Mouse (Mus musculus) MEL (cell line): ENCODE results near the gene Acoxl. TPM values are rescaled to one million over a fixed set of nuclear protein-coding genes. Genes with fewer than 3 reads are reported as not detected.
A peak's percentile ranks its signal among the peaks of the same experiment; 100 is the strongest.

Source experiments
- DNase-seq: peaks from one replicate; pipeline ENCODE4 v3.0.0; 2011; ENCODE audit warnings: low read depth, low spot score
- H3K27ac ChIP-seq: 2 replicates; pipeline ENCODE4 v1.5.1; 2012; ENCODE audit warnings: low read depth, mild to moderate bottlenecking, control low read depth, low read length, moderate library complexity; ENCODE audit not compliant: control insufficient read depth
- H3K27me3 ChIP-seq, 2 experiments: fragments of 150-350 bp in 1 of 2; sonication (generic) in 1 of 2; 2 replicates each; pipeline ENCODE4 v1.6.1; 2012; ENCODE audit warnings: low read length in 2 of 2, mild to moderate bottlenecking in 2 of 2, improper control_type of control experiment in 1 of 2, moderate library complexity in 1 of 2; ENCODE audit not compliant: insufficient read depth in 2 of 2, control insufficient read depth in 1 of 2
- H3K36me3 ChIP-seq, 2 experiments: 2 replicates each; pipeline ENCODE4 v1.6.1; 2012 to 2014; ENCODE audit warnings: low read length in 2 of 2, improper control_type of control experiment in 1 of 2, inconsistent platforms in 1 of 2, mild to moderate bottlenecking in 1 of 2; ENCODE audit not compliant: insufficient read depth in 2 of 2, control insufficient read depth in 1 of 2
- H3K4me1 ChIP-seq, 2 experiments: fragments of 150-350 bp in 1 of 2; sonication (generic) in 1 of 2; 2 replicates each; pipeline ENCODE4 v1.6.1; 2012; ENCODE audit warnings: low read length in 2 of 2, improper control_type of control experiment in 1 of 2, mild to moderate bottlenecking in 1 of 2; ENCODE audit not compliant: insufficient read depth in 2 of 2, control insufficient read depth in 1 of 2
- H3K4me3 ChIP-seq, 2 experiments: fragments of 150-350 bp in 1 of 2; sonication (generic) in 1 of 2; 2 replicates each; pipeline ENCODE4 v1.5.1; 2012; ENCODE audit warnings: low read depth in 2 of 2, low read length in 2 of 2, mild to moderate bottlenecking in 2 of 2, moderate library complexity in 2 of 2, control low read depth in 1 of 2, improper control_type of control experiment in 1 of 2; ENCODE audit not compliant: control insufficient read depth in 1 of 2, insufficient read depth in 1 of 2
- H3K79me2 ChIP-seq: 2 replicates; pipeline ENCODE4 v1.6.1; 2012; ENCODE audit warnings: mild to moderate bottlenecking, low read length, moderate library complexity; ENCODE audit not compliant: control insufficient read depth, poor library complexity, insufficient read depth
- H3K9ac ChIP-seq: 2 replicates; pipeline ENCODE4 v1.6.1; 2012; ENCODE audit warnings: low read depth, mild to moderate bottlenecking, control low read depth, low read length, moderate library complexity; ENCODE audit not compliant: control insufficient read depth, poor library complexity, severe bottlenecking
- H3K9me3 ChIP-seq: fragments of 150-350 bp; sonication (generic); replicated peaks from 2 replicates; pipeline ENCODE4 v1.6.1; 2012; ENCODE audit warnings: mild to moderate bottlenecking, low read length, improper control_type of control experiment, moderate library complexity; ENCODE audit not compliant: insufficient read depth
- BHLHE40 ChIP-seq: IDR thresholded peaks from 2 replicates; pipeline ENCODE4 v1.6.1; 2012; ENCODE audit warnings: low read depth, mild to moderate bottlenecking, inconsistent platforms, low read length, improper control_type of control experiment, borderline replicate concordance
- CTCF ChIP-seq, 3 experiments: IDR thresholded peaks in 2 of 3; conservative IDR thresholded peaks in 1 of 3; 2 replicates each; pipeline ENCODE4 v1.5.1; 2011 to 2012; ENCODE audit warnings: low read length in 3 of 3, low read depth in 2 of 3, mild to moderate bottlenecking in 2 of 3, improper control_type of control experiment in 1 of 3, inconsistent platforms in 1 of 3, mixed read lengths in 1 of 3, moderate library complexity in 1 of 3; ENCODE audit not compliant: control insufficient read depth in 1 of 3, insufficient read depth in 1 of 3, poor library complexity in 1 of 3, severe bottlenecking in 1 of 3
- ELF1 ChIP-seq: IDR thresholded peaks from 2 replicates; pipeline ENCODE4 v1.6.1; 2014; ENCODE audit warnings: low read depth, mild to moderate bottlenecking, inconsistent platforms, low read length, improper control_type of control experiment, moderate library complexity
- EP300 ChIP-seq, 2 experiments: IDR thresholded peaks; 2 replicates each; pipeline ENCODE4 v1.6.1; 2011; ENCODE audit warnings: improper control_type of control experiment in 2 of 2, low read length in 2 of 2, low read depth in 1 of 2, mild to moderate bottlenecking in 1 of 2
- ETS1 ChIP-seq: IDR thresholded peaks from 2 replicates; pipeline ENCODE4 v1.6.1; 2012; ENCODE audit warnings: low read depth, mild to moderate bottlenecking, inconsistent platforms, low read length, improper control_type of control experiment, moderate library complexity
- GATA1 ChIP-seq: IDR thresholded peaks from 2 replicates; pipeline ENCODE4 v1.6.1; 2011; ENCODE audit warnings: low read depth, low read length, improper control_type of control experiment
- HCFC1 ChIP-seq: IDR thresholded peaks from 2 replicates; pipeline ENCODE4 v1.6.1; 2012; ENCODE audit warnings: low read depth, mild to moderate bottlenecking, inconsistent platforms, low read length, improper control_type of control experiment, moderate library complexity
- JUND ChIP-seq: IDR thresholded peaks from 2 replicates; pipeline ENCODE4 v1.6.1; 2011; ENCODE audit warnings: low read depth, mild to moderate bottlenecking, improper control_type of control experiment, low read length
- MAX ChIP-seq: IDR thresholded peaks from 2 replicates; pipeline ENCODE4 v1.6.1; 2011; ENCODE audit warnings: low read length, improper control_type of control experiment
- MYB ChIP-seq: IDR thresholded peaks from 2 replicates; pipeline ENCODE4 v1.6.1; 2011; ENCODE audit warnings: mild to moderate bottlenecking, low read depth, low read length, improper control_type of control experiment
- MYC ChIP-seq: IDR thresholded peaks from 2 replicates; pipeline ENCODE4 v1.6.1; 2011; ENCODE audit warnings: low read depth, mild to moderate bottlenecking, low read length, improper control_type of control experiment, moderate library complexity
- NRF1 ChIP-seq: IDR thresholded peaks from 2 replicates; pipeline ENCODE4 v1.6.1; 2014; ENCODE audit warnings: low read depth, mild to moderate bottlenecking, inconsistent platforms, low read length, improper control_type of control experiment, moderate library complexity; ENCODE audit not compliant: poor library complexity, insufficient read depth, severe bottlenecking
- POLR2A ChIP-seq, 2 experiments: IDR thresholded peaks; 2 replicates each; pipeline ENCODE4 v1.6.1; 2011 to 2012; ENCODE audit warnings: low read length in 2 of 2, mild to moderate bottlenecking in 2 of 2, control low read depth in 1 of 2, improper control_type of control experiment in 1 of 2, low read depth in 1 of 2, moderate library complexity in 1 of 2; ENCODE audit not compliant: control insufficient read depth in 1 of 2, insufficient read depth in 1 of 2, poor library complexity in 1 of 2
- POLR2AphosphoS2 ChIP-seq: IDR thresholded peaks from 2 replicates; pipeline ENCODE4 v1.6.1; 2011; ENCODE audit warnings: low read length, improper control_type of control experiment
- POLR2AphosphoS5 ChIP-seq: IDR thresholded peaks from 2 replicates; pipeline ENCODE4 v1.6.1; 2012; ENCODE audit warnings: low read depth, borderline replicate concordance, mild to moderate bottlenecking, inconsistent platforms, low read length, moderate library complexity, mixed read lengths
- RCOR1 ChIP-seq: IDR thresholded peaks from 2 replicates; pipeline ENCODE4 v1.6.1; 2012; ENCODE audit warnings: low read depth, mild to moderate bottlenecking, inconsistent platforms, low read length, improper control_type of control experiment
- SIN3A ChIP-seq: IDR thresholded peaks from 2 replicates; pipeline ENCODE4 v1.6.1; 2012; ENCODE audit warnings: low read length, improper control_type of control experiment, inconsistent platforms
- TAL1 ChIP-seq: IDR thresholded peaks from 2 replicates; pipeline ENCODE4 v1.6.1; 2012; ENCODE audit warnings: mild to moderate bottlenecking, inconsistent platforms, low read length, moderate library complexity, mixed read lengths
- TBP ChIP-seq: IDR thresholded peaks from 2 replicates; pipeline ENCODE4 v1.8.0; 2011; ENCODE audit warnings: low read depth, low read length, improper control_type of control experiment
- TCF12 ChIP-seq: IDR thresholded peaks from 2 replicates; pipeline ENCODE4 v1.6.1; 2014; ENCODE audit warnings: low read depth, mild to moderate bottlenecking, inconsistent platforms, low read length, improper control_type of control experiment, moderate library complexity
- USF1 ChIP-seq: IDR thresholded peaks from 2 replicates; pipeline ENCODE4 v1.6.1; 2014; ENCODE audit warnings: low read depth, mild to moderate bottlenecking, inconsistent platforms, low read length, improper control_type of control experiment, moderate library complexity
- USF2 ChIP-seq, 2 experiments: IDR thresholded peaks; 2 replicates each; pipeline ENCODE4 v1.6.1; 2011 to 2012; ENCODE audit warnings: improper control_type of control experiment in 2 of 2, low read length in 2 of 2, borderline replicate concordance in 1 of 2, inconsistent platforms in 1 of 2, low read depth in 1 of 2, mild to moderate bottlenecking in 1 of 2; ENCODE audit not compliant: insufficient read depth in 1 of 2
- polyA plus RNA-seq, 2 experiments: library from polyadenylated mRNA; stranded (reverse) in 1 of 2; unstranded in 1 of 2; fragments of >175 nt in 1 of 2; fragments of >200 nt in 1 of 2; gene quantifications; 2 replicates each; pipeline versions ENCODE4 v1.2.1 to v1.2.4; 2012; ENCODE audit warnings: low replicate concordance in 2 of 2, low read depth in 1 of 2; ENCODE audit not compliant: insufficient read length in 2 of 2, insufficient read depth in 1 of 2, missing spikeins in 1 of 2
- total RNA-seq: library from RNA; depleted of rRNA; stranded (reverse); fragments of 300-350 nt; gene quantifications from 2 replicates; pipeline ENCODE4 v1.2.3, GENCODE M21; 2012

The Acoxl gene
- total and polyA plus RNA-seq, 3 experiments, result 0.31 to 0.39 TPM; not detected in 1

GRCm38 (mm10) chr2:128058627-128059026 lies 220.0 kb downstream of the Acoxl start:
- Histone ChIP-seq H3K9me3 (no peaks in the 10 kb centered on the region), H3K27me3 (no peaks in the 10 kb centered on the region), H3K79me2 (no peaks in the 10 kb centered on the region), H3K4me1 (peaks cover 8 to 26% of the 10 kb centered on the region in 2 experiments), H3K9ac (no peak overlapping the region), H3K4me3 (no peak overlapping the region), H3K36me3 (peaks cover 0 to 21% of the 10 kb centered on the region in 2 experiments; a peak in 2 of 4 replicates), H3K27ac (peak overlapping the region; percentile 97)
- peak; percentile 97 for DNase-seq
- TF ChIP-seq MAX (peak; percentile 82), BHLHE40 (peak; percentile 90), SIN3A (peak; percentile 43; the same call in 1 of the 2 replicates), POLR2A (IDR thresholded peaks at IDR 0.05; ENCODE audit: control insufficient read depth in 1 of 2, insufficient read depth in 1 of 2, low read depth in 1 of 2, low read length in 2 of 2, poor library complexity in 1 of 2) (0 out of 4 replicates have a peak, but pooled peaks of 1 of the 2 experiments have one; percentile 32), TCF12 (peak; percentile 64; the same call in 1 of the 2 replicates), EP300 (IDR thresholded peaks at IDR 0.05; ENCODE audit: low read depth in 1 of 2, low read length in 2 of 2) (peak; percentile 80 to 86), TAL1 (peak; percentile 63), MYB (peak; percentile 8; the same call in 1 of the 2 replicates), JUND (peak; percentile 93), POLR2AphosphoS2 (no peak), RCOR1 (peak; percentile 72), USF1 (no peak), ETS1 (peak; percentile 91), CTCF (IDR thresholded peaks at IDR 0.05 in 2 of 3, conservative IDR thresholded peaks at IDR 0.05 in 1 of 3; ENCODE audit: control insufficient read depth in 1 of 3, insufficient read depth in 1 of 3, low read depth in 2 of 3, low read length in 3 of 3, poor library complexity in 1 of 3, severe bottlenecking in 1 of 3) (no peak), MYC (0 out of 2 replicates have a peak, but pooled peaks have one; percentile 76), GATA1 (peak; percentile 80), USF2 (IDR thresholded peaks at IDR 0.05; ENCODE audit: borderline replicate concordance in 1 of 2, insufficient read depth in 1 of 2, low read depth in 1 of 2, low read length in 2 of 2) (no peak), ELF1 (peak; percentile 58), POLR2AphosphoS5 (no peak), NRF1 (no peak), HCFC1 (0 out of 2 replicates have a peak, but pooled peaks have one; percentile 31), TBP (peak; percentile 57; the same call in 1 of the 2 replicates)
